Mouse (Mus musculus) kidney, adult 2 months (tissue): ENCODE measurements around the gene Tmem108.

Experiments
- CTCF ChIP-seq: fragments of 200-500 bp; conservative IDR thresholded peaks from 2 replicates; pipeline ENCODE4 v1.5.1; 2011; ENCODE audit warnings: low read depth, mild to moderate bottlenecking, control low read depth, low read length, moderate library complexity, mixed read lengths; ENCODE audit not compliant: insufficient read depth, insufficient read length
- POLR2A ChIP-seq: fragments of 200-500 bp; IDR thresholded peaks from one replicate; pipeline ENCODE4 v1.6.1; 2011; ENCODE audit warnings: low read depth, low read length, control low read depth

DNA sequence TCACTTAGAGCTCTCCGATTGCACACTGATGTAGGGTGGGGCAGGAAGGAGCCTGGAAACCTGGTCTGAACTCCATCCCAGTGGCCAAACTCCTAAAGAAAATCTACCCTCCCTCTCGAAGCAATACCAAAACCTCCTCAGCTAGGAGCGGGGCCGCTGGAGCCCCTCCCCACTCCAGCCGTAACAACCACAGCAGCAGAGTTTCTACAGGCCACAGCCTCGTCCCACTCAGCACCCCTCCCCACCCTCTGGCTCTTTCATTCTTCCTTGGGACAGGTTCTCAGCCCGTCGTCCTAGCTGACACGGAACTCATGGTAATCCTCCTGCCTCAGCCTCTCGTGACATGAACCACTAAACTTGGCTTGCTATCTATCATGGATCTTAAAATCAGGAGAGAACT lies 72.6 kb downstream of the Tmem108 start:
- no peak for TF ChIP-seq CTCF
- no peak for TF ChIP-seq POLR2A
